9 mouse cellular contexts compared by ENCODE assay signal in the genomic region with DNA sequence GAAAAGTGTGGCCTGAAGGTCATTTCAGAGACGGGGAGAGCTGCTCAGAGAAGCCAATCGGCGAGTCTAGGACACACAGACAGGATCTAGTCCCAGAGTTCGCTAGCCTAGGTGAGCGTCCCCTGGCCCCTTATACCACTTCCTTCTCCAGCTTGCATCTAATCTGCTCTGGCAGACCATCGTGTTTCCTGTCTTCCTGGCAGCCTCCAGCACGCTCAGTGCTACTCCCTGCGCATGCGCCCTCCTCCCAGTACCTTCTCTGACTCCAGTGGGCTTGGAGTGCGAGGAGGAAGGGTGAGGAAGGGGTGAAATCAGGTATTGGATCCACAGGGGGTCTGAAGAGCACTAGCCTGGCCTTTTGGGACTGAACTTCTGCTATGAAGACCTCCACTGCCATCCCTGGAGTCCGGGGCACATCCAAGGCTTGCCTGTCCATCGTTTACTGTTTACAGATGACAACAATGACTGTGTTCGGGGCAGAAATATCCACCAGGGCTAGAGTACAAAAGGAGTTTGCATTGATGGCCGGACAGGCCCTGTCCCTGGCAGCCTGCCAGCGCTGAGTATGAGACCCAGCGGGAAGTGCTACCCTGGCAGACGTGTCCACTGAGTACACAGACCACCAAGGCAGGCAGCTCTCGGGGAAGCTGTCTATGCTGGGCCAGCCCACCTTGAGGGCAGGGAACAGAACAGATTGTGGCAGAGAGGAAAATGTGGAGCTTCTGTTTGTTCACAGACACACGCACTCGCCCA. TPM values are rescaled to one million over a fixed set of nuclear protein-coding genes. Genes with fewer than 3 reads are reported as not detected.
A peak's percentile ranks its signal among the peaks of the same experiment; 100 is the strongest.
DNase-seq lines count a peak whose midpoint lies in the region; ATAC-seq lines count a peak whose summit lies in the region.
"Had no signal": no experiment of that assay in that cellular context is flagged by ENCODE, and none has a peak within 500 bp of the region (broad histone marks: within the 10 kb centered on the region; RNA-seq: fewer than 3 reads in every experiment).

No protein-coding gene starts in this region.

- H3K9ac ChIP-seq in hindbrain, embryonic 16.5 days (ENCODE audit: low read depth, low read length), result no peak overlapping the region
- no peak overlapping the region for H3K9ac ChIP-seq in liver, embryonic 15.5 days
- no peak overlapping the region; the same call in 1 of the 2 replicates for H3K9ac ChIP-seq in neural tube, embryonic 14.5 days (replicated peaks; ENCODE audit: low read depth, low read length)
- H3K9ac ChIP-seq: hindbrain, embryonic 15.5 days had no signal

- H3K36me3 ChIP-seq in hindbrain, embryonic 16.5 days (ENCODE audit: control insufficient read depth, insufficient read depth, low read length), result no peaks in the 10 kb centered on the region
- H3K36me3 ChIP-seq in liver, embryonic 15.5 days (replicated peaks), result no peaks in the 10 kb centered on the region
- H3K36me3 ChIP-seq in neural tube, embryonic 14.5 days (ENCODE audit: control insufficient read depth, insufficient read depth, low read length), result no peaks in the 10 kb centered on the region
- H3K36me3 ChIP-seq: hindbrain, embryonic 15.5 days had no signal

- intact Hi-C loops in left cerebral cortex, postnatal 4 days (cut with DNase I), result loop anchor here (5.0 kb wide), 1 partner anchor 118 kb away; no protein-coding TSS in a partner anchor
- intact Hi-C loops in left cerebral cortex, postnatal 36 days (cut with DNase I), result loop anchor here (5.0 kb wide), 2 partner anchors 43 to 118 kb away; no protein-coding TSS in a partner anchor

- no peak overlapping the region for H3K4me3 ChIP-seq in hindbrain, embryonic 16.5 days (ENCODE audit: low read length)
- H3K4me3 ChIP-seq in liver, embryonic 15.5 days (replicated peaks), result 0 out of 2 replicates have a peak overlapping the region, but pooled peaks have one; percentile 11
- no peak overlapping the region for H3K4me3 ChIP-seq in neural tube, embryonic 14.5 days (ENCODE audit: low read depth, low read length)
- H3K4me3 ChIP-seq: hindbrain, embryonic 15.5 days had no signal

- DNase-seq in left cerebral cortex, postnatal 4 days, result peak; percentile 74
- no peak for DNase-seq in left cerebral cortex, postnatal 36 days (ENCODE audit: low spot score in 2 of 2)
- no peak for DNase-seq in right cerebral cortex, postnatal 36 days (ENCODE audit: low spot score in 2 of 2)
- no peak for DNase-seq in urinary bladder, postnatal 10 days (ENCODE audit: low spot score)

- no peaks in the 10 kb centered on the region for H3K27me3 ChIP-seq in hindbrain, embryonic 16.5 days (replicated peaks; ENCODE audit: control insufficient read depth, insufficient read depth, low read length)
- H3K27me3 ChIP-seq in liver, embryonic 15.5 days, result no peaks in the 10 kb centered on the region
- H3K27me3 ChIP-seq in neural tube, embryonic 14.5 days (ENCODE audit: control insufficient read depth, insufficient read depth, low read length), result no peaks in the 10 kb centered on the region
- H3K27me3 ChIP-seq: hindbrain, embryonic 15.5 days had no signal

- peaks cover 3% of the 10 kb centered on the region; the same call in 1 of the 2 replicates for H3K4me1 ChIP-seq in hindbrain, embryonic 16.5 days (ENCODE audit: control insufficient read depth, insufficient read depth, low read depth, low read length)
- H3K4me1 ChIP-seq in liver, embryonic 15.5 days (replicated peaks), result peaks cover 21% of the 10 kb centered on the region
- H3K4me1 ChIP-seq in neural tube, embryonic 14.5 days (ENCODE audit: control insufficient read depth, insufficient read depth, low read length), result no peaks in the 10 kb centered on the region

- ATAC-seq in common myeloid progenitor, adult 5-6 weeks (replicated peaks; ENCODE audit: low read depth, poor library complexity, severe bottlenecking), result peak; percentile 88
- peak; percentile 58 for ATAC-seq in hindbrain, embryonic 16.5 days
- peak; percentile 41; the same call in 1 of the 2 replicates for ATAC-seq in liver, embryonic 15.5 days (ENCODE audit: insufficient read depth)
- peak; percentile 42; the same call in 1 of the 2 replicates for ATAC-seq in neural tube, embryonic 14.5 days (ENCODE audit: low read depth)

- H3K4me2 ChIP-seq in hindbrain, embryonic 16.5 days (ENCODE audit: low read length), result no peak overlapping the region
- peak overlapping the region; percentile 44 for H3K4me2 ChIP-seq in liver, embryonic 15.5 days
- H3K4me2 ChIP-seq in neural tube, embryonic 14.5 days (ENCODE audit: low read depth, low read length), result no peak overlapping the region
- H3K4me2 ChIP-seq: hindbrain, embryonic 15.5 days had no signal

- WGBS in hindbrain, embryonic 16.5 days, result 54% methylated on average over 20 of the region's 20 CpGs
- WGBS in liver, embryonic 15.5 days (ENCODE audit: insufficient replicate concordance), result 20% methylated on average over 20 of the region's 20 CpGs
- 60% methylated on average over 20 of the region's 20 CpGs for WGBS in neural tube, embryonic 14.5 days

- H3K27ac ChIP-seq in hindbrain, embryonic 16.5 days (ENCODE audit: low read depth, low read length), result no peak overlapping the region; the same call in 1 of the 2 replicates
- no peak overlapping the region for H3K27ac ChIP-seq in liver, embryonic 15.5 days (replicated peaks)
- H3K27ac ChIP-seq in neural tube, embryonic 14.5 days (ENCODE audit: low read depth, low read length), result no peak overlapping the region
- H3K27ac ChIP-seq: hindbrain, embryonic 15.5 days had no signal

- no peaks in the 10 kb centered on the region for H3K9me3 ChIP-seq in hindbrain, embryonic 16.5 days (ENCODE audit: control insufficient read depth, low read length)
- H3K9me3 ChIP-seq in liver, embryonic 15.5 days (replicated peaks), result no peaks in the 10 kb centered on the region
- H3K9me3 ChIP-seq in neural tube, embryonic 14.5 days (ENCODE audit: control insufficient read depth, low read length), result no peaks in the 10 kb centered on the region
- H3K9me3 ChIP-seq: hindbrain, embryonic 15.5 days had no signal

RNA-seq across cellular contexts. Expression of a gene that starts 1.9 kb away (rescaled TPM):
- total RNA-seq in left cerebral cortex, postnatal 4 days (2021), result 10 to 100 TPM; 21.8 to 24.4 TPM
- 10 to 100 TPM; 10.4 to 11.6 TPM for total RNA-seq in left cerebral cortex, postnatal 36 days (2021)
- total RNA-seq in common myeloid progenitor, adult 5-6 weeks (2017), result not detected in 2 replicates
- polyA plus RNA-seq in hindbrain, embryonic 16.5 days (2015; fragmentation: Nextera tagmentation; extraction: Ambion mirVana), result 11.2 and 15.0 TPM in 2 replicates
- polyA plus RNA-seq in liver, embryonic 15.5 days (2015; fragmentation: Nextera tagmentation; extraction: Ambion mirVana), result 8.6 and 9.5 TPM in 2 replicates
- 4.2 and 16.8 TPM in 2 replicates for polyA plus RNA-seq in neural tube, embryonic 14.5 days (2014; fragmentation: Nextera tagmentation; extraction: Ambion mirVana)

Comparison
In these comparisons a context has a peak if more than half of its experiments do, and no peak if none do; other contexts are left out.
1. RNA of a gene that starts 1.9 kb away (total RNA-seq): 21.8 to 24.4 TPM in left cerebral cortex, postnatal 4 days and 10.4 to 11.6 TPM in left cerebral cortex, postnatal 36 days; not detected in common myeloid progenitor, adult 5-6 weeks; every median in the first group is over 10 times any median in the second.
2. Peak in every context shown above with its lines, with median percentiles within 50 percentile points of each other: ATAC-seq.